25 mouse cellular contexts compared by ENCODE assay signal in the genomic region with DNA sequence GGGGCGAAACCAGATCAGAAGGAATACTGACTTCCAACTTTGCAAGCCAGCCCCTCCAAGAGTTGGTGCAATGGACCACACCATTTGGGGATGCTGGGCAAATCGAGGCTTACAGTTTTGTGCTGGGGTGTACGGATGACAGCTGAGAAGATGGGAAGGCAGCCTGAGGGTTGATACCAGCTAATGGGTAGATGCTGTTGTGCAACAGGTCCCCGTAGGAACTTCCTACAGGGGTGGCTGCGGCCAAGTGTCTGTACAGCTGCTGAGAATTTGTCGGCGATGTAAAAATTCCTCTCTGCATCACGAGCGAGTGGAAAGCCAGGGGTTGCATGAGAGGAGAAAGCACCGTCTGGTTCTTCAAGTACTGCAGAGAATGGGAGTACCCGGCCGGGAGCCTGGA.
"Had no signal": no experiment of that assay in that cellular context is flagged by ENCODE, and none has a peak within 500 bp of the region (broad histone marks: within the 10 kb centered on the region; RNA-seq: fewer than 3 reads in every experiment).

No protein-coding gene starts in this region.

- H3K9ac ChIP-seq: forebrain, postnatal 0 days; heart, embryonic 12.5 days; hindbrain, embryonic 12.5 days; hindbrain, embryonic 14.5 days; intestine, embryonic 15.5 days; limb, embryonic 13.5 days; limb, embryonic 15.5 days; liver, embryonic 14.5 days had no signal

- H3K4me3 ChIP-seq: heart, adult 2 months; heart, embryonic 12.5 days; hindbrain, embryonic 10.5 days; hindbrain, embryonic 12.5 days; intestine, embryonic 15.5 days; layer of hippocampus, adult 2 months; limb, embryonic 13.5 days; limb, embryonic 15.5 days had no signal

- H3K9me3 ChIP-seq: heart, embryonic 12.5 days; hindbrain, embryonic 10.5 days; hindbrain, embryonic 12.5 days; intestine, embryonic 15.5 days; limb, embryonic 13.5 days; limb, embryonic 15.5 days had no signal

- H3K27ac ChIP-seq: heart, adult 2 months; hindbrain, embryonic 10.5 days; hindbrain, embryonic 12.5 days; hindbrain, embryonic 14.5 days; intestine, embryonic 15.5 days; layer of hippocampus, adult 2 months; limb, embryonic 13.5 days; limb, embryonic 15.5 days; liver, embryonic 14.5 days had no signal

- H3K4me2 ChIP-seq: heart, embryonic 12.5 days; hindbrain, embryonic 12.5 days; hindbrain, embryonic 14.5 days; intestine, embryonic 15.5 days; limb, embryonic 13.5 days; limb, embryonic 15.5 days; liver, embryonic 11.5 days had no signal

- H3K4me1 ChIP-seq: hindbrain, embryonic 10.5 days; hindbrain, embryonic 12.5 days; limb, embryonic 13.5 days; limb, embryonic 15.5 days had no signal

- DNase-seq: forebrain, postnatal 0 days; gastrocnemius, postnatal 14 days; gastrocnemius, postnatal 36 days; heart, adult 2 months; heart, postnatal 10 days; heart, postnatal 4 days; kidney, adult 11 months; kidney, adult 8-10 months; kidney, postnatal 10 days; kidney, postnatal 25 days; kidney, postnatal 4 days; layer of hippocampus, postnatal 36 days; left cerebral cortex, postnatal 4 days had no signal

- H3K27me3 ChIP-seq: heart, embryonic 12.5 days; hindbrain, embryonic 12.5 days; intestine, embryonic 15.5 days; limb, embryonic 13.5 days; limb, embryonic 15.5 days had no signal

- ATAC-seq: forebrain, postnatal 0 days; hindbrain, embryonic 16.5 days; inflammation-experienced regulatory T-cells, adult 6 months; intestine, embryonic 15.5 days had no signal
